Mouse (Mus musculus) embryonic fibroblast, embryonic 13.5 days (primary cell): ENCODE data around the gene Chd8. TPM values are rescaled to one million over a fixed set of nuclear protein-coding genes. Genes with fewer than 3 reads are reported as not detected.

Experiments used
- H3K27ac ChIP-seq: 2 replicates; pipeline ENCODE4 v1.5.1; 2012; ENCODE audit warnings: low read length, control low read depth, inconsistent platforms; ENCODE audit not compliant: insufficient read depth
- H3K4me1 ChIP-seq: 2 replicates; pipeline ENCODE4 v1.6.1; 2011; ENCODE audit warnings: low read length; ENCODE audit not compliant: control insufficient read depth, insufficient read depth
- H3K4me3 ChIP-seq: 2 replicates; pipeline ENCODE4 v1.5.1; 2011; ENCODE audit warnings: mild to moderate bottlenecking, control low read depth, low read length; ENCODE audit not compliant: insufficient read depth
- CTCF ChIP-seq: IDR thresholded peaks from 2 replicates; pipeline ENCODE4 v1.5.1; 2011; ENCODE audit warnings: mild to moderate bottlenecking, control low read depth, low read length, moderate library complexity, borderline replicate concordance; ENCODE audit not compliant: insufficient read depth
- POLR2A ChIP-seq: IDR thresholded peaks from 2 replicates; pipeline ENCODE4 v1.6.1; 2011; ENCODE audit warnings: low read depth, mild to moderate bottlenecking, control low read depth, low read length, moderate library complexity
- polyA plus RNA-seq: library from polyadenylated mRNA; stranded (reverse); fragments of >200 nt; gene quantifications from 2 replicates; pipeline ENCODE4 v1.2.4, GENCODE M21; 2011; ENCODE audit warnings: low read depth; ENCODE audit not compliant: missing spikeins, insufficient read length

The Chd8 gene
- polyA plus RNA-seq, 1 experiment, result 146 TPM

DNA sequence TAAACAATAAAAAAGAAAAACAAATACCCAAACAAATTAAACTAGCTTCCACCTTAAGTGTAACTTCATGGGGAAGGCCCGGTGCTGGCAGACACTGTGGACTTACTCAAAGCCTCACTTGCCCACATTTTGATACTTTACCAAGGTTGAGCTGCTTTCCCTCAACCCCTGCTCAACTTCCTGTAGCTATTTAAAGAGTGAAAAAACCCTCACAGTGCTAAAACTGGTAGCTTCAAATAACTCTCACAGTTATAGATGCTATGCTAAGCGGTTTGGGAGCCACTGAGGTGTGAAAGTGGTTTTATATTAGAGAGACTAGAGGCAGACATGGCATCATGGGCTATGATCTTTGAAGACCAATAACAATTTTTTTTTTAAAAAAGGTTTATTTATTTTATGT, 91.0 kb downstream of the Chd8 start:
- Histone ChIP-seq H3K4me3 (no peak overlapping the region), H3K27ac (no peak overlapping the region), H3K4me1 (peaks cover 3% of the 10 kb centered on the region; the same call in 1 of the 2 replicates)
- no peak for TF ChIP-seq POLR2A
- no peak for TF ChIP-seq CTCF

DNA sequence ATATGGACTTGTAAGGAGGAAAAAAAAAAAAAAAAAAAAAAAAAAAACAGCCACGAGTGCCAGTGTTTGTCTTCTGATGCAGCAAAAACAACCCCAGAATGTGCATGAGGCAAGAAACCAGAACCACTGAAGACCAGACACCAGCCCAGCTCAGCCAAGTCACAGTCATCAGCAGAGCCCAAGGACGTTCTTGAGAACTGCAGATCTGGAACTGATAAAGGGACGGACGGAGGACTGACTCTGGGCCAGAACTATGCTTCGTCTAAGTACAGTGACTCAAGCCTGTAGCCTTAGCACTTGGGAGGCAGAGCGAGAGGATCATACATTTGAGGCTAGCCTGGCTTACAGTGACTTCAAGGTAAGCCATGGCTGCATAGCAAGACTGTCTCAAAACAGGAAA, 96.7 kb downstream of the Chd8 start:
- Histone ChIP-seq H3K27ac (no peak overlapping the region), H3K4me1 (peaks cover 3% of the 10 kb centered on the region; the same call in 1 of the 2 replicates), H3K4me3 (no peak overlapping the region)
- TF ChIP-seq CTCF (no peak), POLR2A (no peak)

GRCm38 (mm10) chr14:52155008-52155407, 102.6 kb downstream of the Chd8 start:
- H3K4me1 ChIP-seq, result no peaks in the 10 kb centered on the region
- no peak overlapping the region for H3K4me3 ChIP-seq
- no peak overlapping the region for H3K27ac ChIP-seq
- TF ChIP-seq POLR2A (no peak), CTCF (no peak)

GRCm38 (mm10) chr14:52152613-52153012, 105.0 kb downstream of the Chd8 start:
- TF ChIP-seq POLR2A (no peak), CTCF (no peak)
- H3K4me1 ChIP-seq, result no peaks in the 10 kb centered on the region
- no peak overlapping the region for H3K4me3 ChIP-seq
- no peak overlapping the region for H3K27ac ChIP-seq

DNA sequence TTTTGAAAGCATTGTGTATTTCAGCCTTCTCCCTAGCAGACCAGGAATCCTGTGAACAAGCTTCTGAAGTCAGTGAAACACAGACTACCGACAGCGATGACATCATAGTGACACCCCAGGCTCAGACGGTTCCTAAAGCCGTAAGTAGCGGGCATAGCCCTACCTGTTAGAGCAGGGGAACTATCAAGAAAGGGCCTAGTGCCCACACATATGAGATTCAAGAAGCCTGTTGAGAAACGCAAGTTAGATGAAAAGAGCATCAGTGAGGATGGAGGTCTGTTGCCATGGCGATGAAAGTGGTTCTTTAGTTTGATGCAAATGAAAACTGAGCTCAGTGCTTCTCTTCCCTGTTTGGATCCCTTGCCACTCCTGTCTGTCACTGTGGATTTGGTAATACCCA, 105.4 kb downstream of the Chd8 start:
- no peak for TF ChIP-seq POLR2A
- TF ChIP-seq CTCF, result no peak
- H3K4me3 ChIP-seq, result no peak overlapping the region
- no peaks in the 10 kb centered on the region for H3K4me1 ChIP-seq
- no peak overlapping the region for H3K27ac ChIP-seq

DNA sequence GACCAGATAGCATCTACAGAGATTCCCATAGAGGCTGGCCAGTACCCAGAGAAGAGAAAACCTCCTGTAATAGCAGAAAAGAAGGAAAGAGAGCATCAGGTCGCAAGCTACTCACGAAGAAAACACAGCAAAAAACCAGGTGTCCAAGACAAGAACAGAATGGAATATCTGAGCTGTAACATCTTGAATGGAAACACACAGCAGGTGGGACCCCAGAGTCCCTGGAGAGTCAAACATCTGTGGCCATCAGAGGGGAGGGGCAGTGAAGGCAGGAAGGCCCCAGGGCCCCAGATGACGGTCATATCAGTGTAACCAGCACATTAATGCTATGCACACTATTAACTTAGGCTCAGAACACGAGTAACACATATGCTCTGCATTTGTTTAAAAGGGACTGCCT, 107.7 kb downstream of the Chd8 start:
- TF ChIP-seq CTCF, result no peak
- H3K4me3 ChIP-seq, result no peak overlapping the region
- H3K27ac ChIP-seq, result no peak overlapping the region
- no peaks in the 10 kb centered on the region for H3K4me1 ChIP-seq

Other genes with a start within 250 kb of the Chd8 start
- gene Tmem253, start 242.1 kb downstream of the Chd8 start, polyA plus RNA-seq, result 0.95 TPM in 1 of 2 replicates, not detected in the other
- 27.5 and 33.1 TPM in 2 replicates for gene Zfp219, start 237.0 kb downstream of the Chd8 start, polyA plus RNA-seq
- gene Olfr221, start 215.3 kb downstream of the Chd8 start, polyA plus RNA-seq, result not detected in 2 replicates
- gene Hnrnpc, start 153.8 kb downstream of the Chd8 start, polyA plus RNA-seq, result 402 and 479 TPM in 2 replicates
- 1.8 and 3.7 TPM in 2 replicates for gene Rpgrip1, start 147.1 kb downstream of the Chd8 start, polyA plus RNA-seq
- gene Supt16, start 60.4 kb downstream of the Chd8 start, polyA plus RNA-seq, result 83.0 and 88.6 TPM in 2 replicates
- gene Tox4, start 21.4 kb upstream of the Chd8 start, polyA plus RNA-seq, result 38.2 and 44.0 TPM in 2 replicates
- gene Rab2b, start 21.8 kb upstream of the Chd8 start, polyA plus RNA-seq, result 31.1 and 45.6 TPM in 2 replicates
- 49.1 and 49.4 TPM in 2 replicates for gene Mettl3, start 47.3 kb upstream of the Chd8 start, polyA plus RNA-seq
- 12.1 and 15.6 TPM in 2 replicates for gene Sall2, start 71.0 kb upstream of the Chd8 start, polyA plus RNA-seq
- gene Olfr1513, start 98.6 kb upstream of the Chd8 start, polyA plus RNA-seq, result not detected in 2 replicates
- not detected in 2 replicates for gene Olfr1512, start 121.4 kb upstream of the Chd8 start, polyA plus RNA-seq
- gene Olfr1511, start 139.6 kb upstream of the Chd8 start, polyA plus RNA-seq, result not detected in 2 replicates
- gene Olfr1510, start 156.6 kb upstream of the Chd8 start, polyA plus RNA-seq, result not detected in 2 replicates
- gene Olfr1509, start 185.2 kb upstream of the Chd8 start, polyA plus RNA-seq, result not detected in 2 replicates
- not detected in 2 replicates for gene Olfr1508, start 209.7 kb upstream of the Chd8 start, polyA plus RNA-seq
- gene Olfr1507, start 238.0 kb upstream of the Chd8 start, polyA plus RNA-seq, result not detected in 2 replicates